Mouse (Mus musculus): ENCODE data around the gene Camk2b. TPM values are rescaled to one million over a fixed set of nuclear protein-coding genes. Genes with fewer than 3 reads are reported as not detected.

Gene Camk2b
- polyA plus RNA-seq, 1 experiment from 2014 or later: 119 TPM

DNA sequence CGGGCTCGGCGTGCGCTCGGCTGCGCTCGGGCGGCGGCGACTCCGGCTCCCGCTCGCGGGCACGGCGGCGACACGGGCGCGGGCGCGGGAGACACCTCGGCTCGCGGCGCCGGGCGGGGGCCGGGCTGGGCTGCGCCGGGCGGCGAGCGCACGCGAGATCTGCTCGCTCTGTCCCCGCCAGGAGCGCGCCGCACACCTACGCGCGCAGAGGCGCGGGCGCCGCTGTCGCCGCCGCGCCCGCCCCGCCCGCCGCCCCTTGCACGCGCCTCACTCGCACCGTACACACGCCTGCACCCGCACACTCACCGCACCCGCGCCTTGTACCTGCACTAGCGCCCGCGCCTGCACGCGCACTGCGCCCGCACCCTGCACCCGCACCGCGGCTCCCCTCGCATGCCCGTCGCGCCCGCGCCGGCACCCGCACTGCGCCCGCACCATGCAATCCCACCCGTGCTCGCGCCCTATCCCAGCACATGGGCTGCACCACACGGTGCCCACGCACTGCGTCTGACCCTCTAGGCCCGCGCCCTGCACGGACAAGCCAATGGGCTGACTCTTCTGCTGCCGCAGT, 526 bp downstream of the Camk2b start:
- Histone ChIP-seq H3K4me1 (peaks cover 32% of the 10 kb centered on the region), H3K36me3 (no peaks in the 10 kb centered on the region), H3K27me3 (peaks cover 51% of the 10 kb centered on the region), H3K4me2 (replicated peaks) (peak overlapping the region; percentile 58), H3K9ac (replicated peaks) (peak overlapping the region; percentile 69), H3K27ac (replicated peaks) (peak overlapping the region; percentile 87), H3K4me3 (peak overlapping the region; percentile 74), H3K9me3 (no peaks in the 10 kb centered on the region)
- WGBS: under 1% methylated on average over 78 of the region's 95 CpGs
- ATAC-seq (replicated peaks): peak; percentile 87

DNA sequence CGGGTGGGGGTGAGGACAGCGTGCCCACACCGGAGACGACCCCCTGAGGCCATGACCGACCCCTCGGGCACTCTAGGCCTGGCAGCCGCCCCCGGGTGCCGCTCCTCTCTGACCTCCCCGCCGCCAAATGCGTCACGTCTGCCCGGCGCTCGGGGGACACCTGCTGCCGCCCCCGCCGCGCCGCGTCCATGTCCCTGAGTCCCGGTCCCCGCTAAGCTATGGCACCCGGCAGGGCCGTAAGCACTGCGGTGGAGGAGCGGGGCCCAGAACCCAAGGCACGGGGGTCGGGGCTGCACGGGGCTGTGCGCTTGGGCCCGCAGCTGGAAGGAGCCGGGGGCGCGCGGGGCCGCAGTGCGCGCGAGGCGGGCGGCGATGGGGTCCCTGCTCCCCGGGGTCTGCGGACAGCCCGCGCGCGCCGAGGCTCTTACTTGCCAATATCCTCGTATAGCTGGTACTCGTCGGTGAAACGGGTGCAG, 1.1 kb downstream of the Camk2b start:
- Histone ChIP-seq H3K9me3 (no peaks in the 10 kb centered on the region), H3K27me3 (peaks cover 51% of the 10 kb centered on the region), H3K9ac (replicated peaks) (peak overlapping the region; percentile 69), H3K4me3 (peak overlapping the region; percentile 74), H3K4me2 (replicated peaks) (peak overlapping the region; percentile 58), H3K4me1 (peaks cover 32% of the 10 kb centered on the region), H3K36me3 (no peaks in the 10 kb centered on the region), H3K27ac (replicated peaks) (peak overlapping the region; percentile 87)
- peak; percentile 44 for ATAC-seq (replicated peaks)
- WGBS: under 1% methylated on average over 54 of the region's 55 CpGs

DNA sequence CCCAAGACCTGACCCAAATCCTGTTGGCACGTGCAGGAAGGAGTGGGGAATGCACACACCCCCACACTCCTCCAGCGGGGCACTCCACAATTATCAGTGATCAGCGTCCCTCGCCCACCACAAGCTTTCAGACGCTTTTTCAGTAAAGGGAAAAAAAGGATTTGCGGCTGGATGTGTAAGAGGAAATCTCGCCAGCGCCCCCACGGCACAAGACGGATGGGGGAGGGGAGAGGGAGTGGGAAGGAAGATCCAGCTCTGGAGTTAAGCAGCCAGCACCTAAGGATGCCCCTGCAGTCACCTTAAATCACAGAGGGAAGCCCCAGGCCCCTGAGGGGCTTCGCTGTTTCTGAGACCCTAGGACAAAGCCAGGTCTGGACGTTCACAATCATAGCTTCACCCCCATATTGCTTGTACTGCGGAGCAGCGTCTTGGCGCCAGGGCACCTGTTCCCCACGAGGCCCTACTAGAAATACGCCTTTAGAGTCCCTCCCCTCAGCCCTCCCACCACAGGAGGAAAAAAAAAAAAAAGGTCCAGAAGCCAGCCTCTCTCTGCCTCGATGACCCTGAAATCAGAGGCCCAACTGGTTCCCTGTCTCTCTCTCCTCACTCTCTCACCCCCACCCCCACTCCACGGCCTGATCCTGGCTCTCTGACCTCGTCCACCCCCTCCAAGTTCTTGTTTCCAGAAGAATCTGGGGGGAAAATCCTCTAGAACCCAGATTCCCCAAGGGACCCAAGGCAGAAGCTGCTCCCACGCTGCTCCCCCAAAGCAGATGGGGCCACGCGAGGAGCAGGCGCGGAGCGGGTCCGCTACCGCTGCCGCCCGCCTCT, 1.7 kb downstream of the Camk2b start:
- Histone ChIP-seq H3K4me1 (peaks cover 32% of the 10 kb centered on the region), H3K4me3 (peak overlapping the region; percentile 74), H3K27ac (replicated peaks) (peak overlapping the region; percentile 87), H3K36me3 (no peaks in the 10 kb centered on the region), H3K4me2 (replicated peaks) (peak overlapping the region; percentile 58), H3K9me3 (no peaks in the 10 kb centered on the region), H3K27me3 (peaks cover 51% of the 10 kb centered on the region), H3K9ac (replicated peaks) (peak overlapping the region; percentile 69)
- ATAC-seq (replicated peaks): no peak
- WGBS: 3% methylated on average over 30 of the region's 30 CpGs

DNA sequence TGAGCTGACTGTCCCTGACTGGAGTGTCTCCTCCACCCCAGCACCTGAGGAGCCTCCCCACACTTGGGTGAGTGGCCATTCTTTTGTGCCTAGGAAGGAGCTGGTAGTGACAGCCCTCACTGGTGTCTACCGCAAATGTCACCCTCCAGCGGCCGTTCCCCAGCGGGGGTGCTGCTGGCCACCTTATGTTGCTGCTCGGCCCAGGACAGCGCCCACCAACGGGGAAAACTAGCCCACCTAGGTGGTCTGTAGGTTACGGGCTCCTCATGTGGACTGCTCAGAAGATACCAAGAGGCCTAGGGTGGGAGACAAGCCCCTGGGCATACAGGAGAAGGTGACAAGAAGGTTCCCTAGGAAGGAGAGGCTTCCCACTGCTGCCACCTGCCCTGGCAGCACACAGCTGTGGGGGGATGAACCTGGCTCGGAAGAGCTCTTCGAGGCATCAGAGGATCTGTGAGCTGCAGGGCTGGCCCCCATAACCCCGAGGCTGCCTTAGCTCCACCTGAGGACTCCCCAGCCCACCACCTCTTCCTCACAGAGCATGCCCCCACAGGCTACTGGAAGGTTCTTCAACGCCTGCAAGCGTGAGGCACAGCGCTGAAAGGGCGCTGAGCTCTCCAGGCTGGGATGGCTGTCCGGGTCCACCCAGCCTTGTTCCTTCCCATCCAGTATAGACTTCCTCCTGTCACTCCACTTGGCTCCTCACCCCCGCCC, 2.5 kb downstream of the Camk2b start:
- Histone ChIP-seq H3K4me2 (replicated peaks) (peak overlapping the region; percentile 58), H3K4me3 (peak overlapping the region; percentile 74), H3K4me1 (peaks cover 30% of the 10 kb centered on the region), H3K9ac (replicated peaks) (peak overlapping the region; percentile 69), H3K9me3 (no peaks in the 10 kb centered on the region), H3K27me3 (peaks cover 48% of the 10 kb centered on the region), H3K36me3 (no peaks in the 10 kb centered on the region), H3K27ac (replicated peaks) (peak overlapping the region; percentile 87; the same call in 1 of the 2 replicates)
- no peak for ATAC-seq (replicated peaks)
- WGBS: 40% methylated on average over 17 of the region's 17 CpGs

DNA sequence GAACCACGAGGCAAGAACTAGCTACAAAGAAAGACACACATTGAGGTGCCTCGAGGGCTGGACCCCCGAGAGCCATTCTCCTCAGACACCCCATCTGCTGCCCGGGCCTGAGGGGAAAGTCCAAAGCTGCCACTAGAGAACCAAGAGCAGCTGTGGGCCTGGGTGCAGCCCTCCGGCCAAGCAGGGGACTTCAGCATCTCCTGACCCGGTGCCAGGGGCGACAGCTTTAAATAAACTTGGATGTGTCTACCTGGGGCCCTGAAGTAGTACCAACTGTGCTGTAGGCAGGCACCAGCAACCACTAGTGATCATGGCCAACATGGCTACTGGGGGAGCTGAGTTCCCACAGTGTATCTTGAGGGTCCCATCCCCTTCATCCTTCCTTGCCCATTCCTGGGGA, 3.1 kb downstream of the Camk2b start:
- Histone ChIP-seq H3K9ac (replicated peaks) (no peak overlapping the region), H3K4me3 (peak overlapping the region; percentile 74), H3K4me2 (replicated peaks) (peak overlapping the region; percentile 58), H3K4me1 (peaks cover 24% of the 10 kb centered on the region), H3K9me3 (no peaks in the 10 kb centered on the region), H3K27ac (replicated peaks) (no peak overlapping the region), H3K27me3 (peaks cover 46% of the 10 kb centered on the region), H3K36me3 (no peaks in the 10 kb centered on the region)
- ATAC-seq (replicated peaks): no peak
- WGBS: 86% methylated on average over 7 of the region's 7 CpGs

DNA sequence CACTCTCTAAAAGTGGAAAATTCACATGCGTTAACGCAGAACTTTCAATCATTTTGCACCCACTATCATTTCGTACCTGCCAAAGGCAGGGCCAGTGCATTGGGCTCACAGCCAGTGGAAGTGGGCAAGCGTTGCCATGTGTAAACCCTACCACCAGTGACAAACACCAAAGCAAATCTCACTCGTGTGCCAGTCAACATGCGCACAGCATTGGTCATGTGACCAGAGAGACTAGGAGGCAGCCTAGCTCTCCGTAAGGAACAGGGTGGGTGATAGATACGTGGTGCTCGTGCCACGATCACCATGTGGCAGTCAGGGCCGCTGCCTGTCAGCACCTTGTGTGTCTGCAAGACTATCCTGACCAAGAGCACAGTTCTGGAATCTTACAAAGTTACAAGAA, 3.8 kb downstream of the Camk2b start:
- WGBS: 85% methylated on average over 11 of the region's 11 CpGs
- no peak overlapping the region for H3K4me2 ChIP-seq (replicated peaks)
- no peak overlapping the region for H3K9ac ChIP-seq (replicated peaks)
- no peak overlapping the region for H3K4me3 ChIP-seq
- H3K36me3 ChIP-seq: no peaks in the 10 kb centered on the region
- H3K27ac ChIP-seq (replicated peaks): no peak overlapping the region
- H3K9me3 ChIP-seq: no peaks in the 10 kb centered on the region
- H3K27me3 ChIP-seq: peaks cover 38% of the 10 kb centered on the region
- no peak for ATAC-seq (replicated peaks)
- peaks cover 21% of the 10 kb centered on the region for H3K4me1 ChIP-seq

DNA sequence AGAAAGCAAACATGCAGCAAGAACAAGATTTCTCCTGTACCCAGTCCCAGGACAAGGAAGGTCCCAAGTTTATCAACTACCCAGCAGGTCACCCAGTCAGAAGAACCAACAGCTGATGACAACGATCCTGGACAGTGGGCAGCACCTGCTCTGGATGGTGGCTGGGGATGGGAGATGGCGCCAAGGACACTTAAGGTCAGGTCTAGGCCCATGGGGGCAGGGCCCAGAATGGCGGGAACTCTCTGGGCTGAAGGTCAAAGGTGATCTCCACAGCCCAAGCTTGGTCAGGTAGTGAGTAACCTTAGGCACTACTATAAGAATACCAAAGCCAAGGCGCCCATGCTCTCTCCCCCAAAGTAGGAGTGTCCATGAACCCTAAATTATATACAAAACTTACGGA, 4.3 kb downstream of the Camk2b start:
- H3K9me3 ChIP-seq: no peaks in the 10 kb centered on the region
- no peak overlapping the region for H3K27ac ChIP-seq (replicated peaks)
- H3K27me3 ChIP-seq: peaks cover 34% of the 10 kb centered on the region
- no peaks in the 10 kb centered on the region for H3K36me3 ChIP-seq
- 89% methylated on average over 5 of the region's 5 CpGs for WGBS
- no peak overlapping the region for H3K4me2 ChIP-seq (replicated peaks)
- H3K4me3 ChIP-seq: no peak overlapping the region
- H3K9ac ChIP-seq (replicated peaks): no peak overlapping the region
- no peak for ATAC-seq (replicated peaks)
- H3K4me1 ChIP-seq: peaks cover 21% of the 10 kb centered on the region

DNA sequence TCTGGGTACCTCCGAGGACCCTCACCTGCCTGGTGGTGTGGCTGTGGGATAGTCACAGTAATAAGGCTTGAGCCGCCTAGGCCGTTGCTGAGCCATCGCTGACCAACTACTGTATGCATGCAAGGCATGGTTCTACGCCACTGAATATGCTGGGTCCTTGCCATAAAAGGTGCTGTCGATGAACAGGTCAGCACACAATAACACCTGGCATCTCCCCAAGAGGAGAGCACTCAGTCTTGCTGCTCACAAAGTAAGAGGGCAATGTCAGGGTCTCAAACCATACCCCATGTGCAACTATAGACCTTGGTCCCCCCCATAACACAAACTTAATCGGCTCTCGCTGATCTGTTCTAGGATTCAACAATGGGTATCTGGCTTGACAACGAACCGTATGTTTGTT, 7.0 kb downstream of the Camk2b start:
- Histone ChIP-seq H3K4me1 (peaks cover 12% of the 10 kb centered on the region), H3K36me3 (no peaks in the 10 kb centered on the region), H3K9me3 (no peaks in the 10 kb centered on the region), H3K4me3 (no peak overlapping the region), H3K27ac (replicated peaks) (no peak overlapping the region), H3K9ac (replicated peaks) (no peak overlapping the region), H3K27me3 (peaks cover 12% of the 10 kb centered on the region), H3K4me2 (replicated peaks) (no peak overlapping the region)
- ATAC-seq (replicated peaks): no peak
- WGBS: 91% methylated on average over 10 of the region's 10 CpGs

DNA sequence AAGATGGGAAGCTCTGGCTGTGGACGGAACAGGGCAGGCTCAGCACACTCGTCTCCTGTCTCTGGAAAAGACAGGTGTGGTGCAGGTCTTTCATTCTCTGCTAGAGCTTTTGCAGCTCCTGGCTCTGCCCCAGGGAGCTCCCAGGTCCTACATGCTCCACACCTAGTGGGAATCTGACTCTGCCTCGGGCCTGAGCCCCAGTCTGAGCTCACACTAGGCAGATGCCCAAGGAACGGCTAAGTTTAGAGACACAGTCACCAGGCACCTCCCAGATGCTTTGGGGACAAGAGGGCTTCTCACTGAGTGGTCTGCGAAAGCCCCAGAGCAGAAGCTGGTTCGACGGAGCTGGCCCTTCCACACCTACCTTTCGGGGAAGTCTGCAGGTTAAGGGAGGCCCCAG, 12.8 kb downstream of the Camk2b start:
- Histone ChIP-seq H3K4me2 (replicated peaks) (no peak overlapping the region), H3K4me3 (no peak overlapping the region), H3K36me3 (no peaks in the 10 kb centered on the region), H3K9ac (replicated peaks) (no peak overlapping the region), H3K27me3 (no peaks in the 10 kb centered on the region), H3K4me1 (no peaks in the 10 kb centered on the region), H3K9me3 (no peaks in the 10 kb centered on the region), H3K27ac (replicated peaks) (no peak overlapping the region)
- 87% methylated on average over 8 of the region's 8 CpGs for WGBS
- no peak for ATAC-seq (replicated peaks)

DNA sequence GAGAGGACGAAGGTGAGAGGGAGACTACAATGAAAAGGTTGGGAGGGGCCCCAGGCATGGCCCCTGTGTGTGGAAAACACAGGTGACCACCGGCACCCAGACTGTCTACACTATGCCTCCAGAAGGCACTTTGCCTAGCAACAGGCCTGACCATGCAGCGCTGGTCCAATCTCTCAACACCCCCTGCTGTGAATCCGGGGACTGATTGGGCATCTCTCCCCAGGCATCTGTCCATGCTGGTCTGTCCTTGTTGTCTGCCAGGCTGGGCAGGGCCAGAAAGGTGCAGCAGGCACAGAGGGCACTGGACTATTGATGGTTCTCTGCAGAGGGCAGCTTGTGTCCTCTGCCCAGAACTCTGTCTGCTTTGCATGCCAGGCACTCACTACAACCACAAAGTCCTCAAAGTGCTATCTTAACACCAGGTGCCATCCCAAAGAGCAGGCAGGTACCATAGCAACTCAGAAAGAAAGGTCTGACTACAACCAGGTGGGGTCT, 16.0 kb downstream of the Camk2b start:
- H3K9me3 ChIP-seq: no peaks in the 10 kb centered on the region
- no peak overlapping the region for H3K9ac ChIP-seq (replicated peaks)
- no peaks in the 10 kb centered on the region for H3K4me1 ChIP-seq
- H3K4me3 ChIP-seq: no peak overlapping the region
- H3K4me2 ChIP-seq (replicated peaks): no peak overlapping the region
- H3K27me3 ChIP-seq: no peaks in the 10 kb centered on the region
- no peaks in the 10 kb centered on the region for H3K36me3 ChIP-seq
- no peak overlapping the region for H3K27ac ChIP-seq (replicated peaks)
- no peak for ATAC-seq (replicated peaks)
- WGBS: 67% methylated on average over 4 of the region's 4 CpGs

DNA sequence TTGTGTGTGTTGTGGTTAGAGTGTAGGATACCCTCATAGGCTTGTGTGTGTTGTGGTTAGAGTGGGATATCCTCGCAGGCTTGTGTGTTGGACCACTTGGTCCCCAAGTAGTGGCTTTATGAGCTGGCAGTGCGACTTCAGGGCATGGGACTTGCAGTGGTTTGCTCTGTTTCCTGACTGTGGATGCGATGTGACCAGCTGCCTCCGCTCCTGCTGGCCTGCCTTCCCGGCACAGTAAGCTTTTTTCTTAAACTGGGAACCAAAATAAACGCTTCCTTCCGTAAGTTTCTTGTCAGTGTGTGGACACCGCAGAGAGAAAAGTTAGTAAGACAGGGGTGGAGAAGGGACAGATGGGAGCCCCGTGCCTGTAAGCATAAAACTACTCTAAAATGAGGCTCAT, 18.0 kb downstream of the Camk2b start:
- Histone ChIP-seq H3K4me1 (no peaks in the 10 kb centered on the region), H3K9ac (replicated peaks) (no peak overlapping the region), H3K9me3 (no peaks in the 10 kb centered on the region), H3K4me3 (no peak overlapping the region), H3K27me3 (no peaks in the 10 kb centered on the region), H3K36me3 (no peaks in the 10 kb centered on the region), H3K4me2 (replicated peaks) (no peak overlapping the region), H3K27ac (replicated peaks) (no peak overlapping the region)
- no peak for ATAC-seq (replicated peaks)
- 87% methylated on average over 9 of the region's 9 CpGs for WGBS

DNA sequence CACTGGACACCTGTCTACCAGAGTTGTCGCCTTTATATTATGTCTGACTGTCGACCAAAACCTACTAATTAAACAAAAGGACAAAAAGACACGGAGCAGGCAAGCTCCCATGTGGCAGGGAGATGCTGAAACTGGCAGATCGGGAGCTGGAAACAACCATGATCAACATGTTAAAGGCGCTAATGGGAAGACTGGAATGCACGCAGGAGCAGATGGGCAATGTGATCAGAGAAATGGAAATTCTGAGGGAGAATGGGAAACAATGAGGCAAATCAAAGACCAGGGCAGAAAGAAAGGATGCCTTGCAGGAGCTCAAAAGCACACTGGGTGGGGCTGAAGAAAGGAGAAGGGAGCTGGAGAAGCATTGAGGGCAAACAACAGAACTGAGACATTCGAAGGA, 27.2 kb downstream of the Camk2b start:
- Histone ChIP-seq H3K4me3 (no peak overlapping the region), H3K9ac (replicated peaks) (no peak overlapping the region), H3K36me3 (no peaks in the 10 kb centered on the region), H3K9me3 (no peaks in the 10 kb centered on the region), H3K4me2 (replicated peaks) (no peak overlapping the region), H3K27me3 (no peaks in the 10 kb centered on the region), H3K4me1 (peaks cover 22% of the 10 kb centered on the region), H3K27ac (replicated peaks) (peak overlapping the region; percentile 92)
- 25% methylated on average over 7 of the region's 7 CpGs for WGBS
- peak; percentile 51 for ATAC-seq (replicated peaks)
